Mouse (Mus musculus) bone marrow, adult 2 months (tissue): ENCODE data around the gene Nxf7. TPM values are rescaled to one million over a fixed set of nuclear protein-coding genes. Genes with fewer than 3 reads are reported as not detected.
A peak's percentile ranks its signal among the peaks of the same experiment; 100 is the strongest.
"Not testable (repeated sequence)": the region's sequence is repeated elsewhere in the genome, so short reads cannot be mapped to it uniquely, and the experiment has no call there.

Experiments used
- H3K27ac ChIP-seq: fragments of 200-500 bp; 2 replicates; pipeline ENCODE4 v1.5.1; 2012; ENCODE audit warnings: low read depth, mild to moderate bottlenecking, control low read depth, inconsistent platforms, low read length; ENCODE audit not compliant: control insufficient read depth, poor library complexity, insufficient read depth
- H3K4me1 ChIP-seq: fragments of 200-500 bp; 2 replicates; pipeline ENCODE4 v1.6.1; 2011; ENCODE audit warnings: low read length; ENCODE audit not compliant: control insufficient read depth, insufficient read depth
- H3K4me3 ChIP-seq: fragments of 200-500 bp; replicated peaks from 2 replicates; pipeline ENCODE3; 2011; ENCODE audit warnings: mild to moderate bottlenecking, low read depth, low read length, control low read depth; ENCODE audit not compliant: control insufficient read depth
- CTCF ChIP-seq: fragments of 200-500 bp; IDR thresholded peaks from 2 replicates; pipeline ENCODE4 v1.5.1; 2011; ENCODE audit warnings: low read length, control low read depth; ENCODE audit not compliant: control insufficient read depth, insufficient read depth
- POLR2A ChIP-seq: fragments of 200-500 bp; IDR thresholded peaks from 2 replicates; pipeline ENCODE4 v1.6.1; 2011; ENCODE audit warnings: low read depth, mild to moderate bottlenecking, control low read depth, low read length, borderline replicate concordance; ENCODE audit not compliant: control insufficient read depth
- WGBS: fragments of 180-500 bp; shearing (Covaris S2); methylation state at CpG from one replicate; pipeline ENCODE4 v1.1.7; 2018; 5-methylcytosine and 5-hydroxymethylcytosine counted together
- polyA plus RNA-seq: library from polyadenylated mRNA; stranded (reverse); fragments of >200 nt; gene quantifications from 2 replicates; pipeline ENCODE4 v1.2.4, GENCODE M21; 2011; ENCODE audit warnings: low replicate concordance; ENCODE audit not compliant: missing spikeins, insufficient read depth, insufficient read length

Nxf7 gene
- polyA plus RNA-seq, 1 experiment, result not detected

DNA sequence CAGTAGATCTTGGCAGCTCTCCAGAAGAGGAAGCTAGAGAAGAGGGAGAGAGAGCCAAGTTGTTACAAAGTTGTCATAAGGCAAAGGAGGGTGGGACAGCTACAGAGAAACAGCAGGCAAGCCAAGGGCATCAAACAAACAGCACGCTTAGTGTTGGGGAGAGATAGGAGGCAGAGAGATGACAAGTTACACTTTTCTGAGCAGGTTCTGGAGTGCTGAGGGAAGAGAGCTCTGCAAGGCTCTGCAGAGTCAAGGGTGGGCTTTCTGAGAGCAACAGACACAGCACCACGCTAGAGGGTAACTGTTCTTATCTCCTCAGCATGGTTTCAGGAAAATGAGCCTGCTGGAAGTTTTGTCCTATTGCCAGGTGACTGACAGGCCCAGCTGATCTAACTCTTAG is 35.7 kb downstream of the Nxf7 start:
- TF ChIP-seq POLR2A (no peak), CTCF (no peak)
- Histone ChIP-seq H3K27ac (no peak overlapping the region), H3K4me3 (no peak overlapping the region), H3K4me1 (no peaks in the 10 kb centered on the region)
- 19% methylated on average over 2 of the region's 2 CpGs for WGBS

DNA sequence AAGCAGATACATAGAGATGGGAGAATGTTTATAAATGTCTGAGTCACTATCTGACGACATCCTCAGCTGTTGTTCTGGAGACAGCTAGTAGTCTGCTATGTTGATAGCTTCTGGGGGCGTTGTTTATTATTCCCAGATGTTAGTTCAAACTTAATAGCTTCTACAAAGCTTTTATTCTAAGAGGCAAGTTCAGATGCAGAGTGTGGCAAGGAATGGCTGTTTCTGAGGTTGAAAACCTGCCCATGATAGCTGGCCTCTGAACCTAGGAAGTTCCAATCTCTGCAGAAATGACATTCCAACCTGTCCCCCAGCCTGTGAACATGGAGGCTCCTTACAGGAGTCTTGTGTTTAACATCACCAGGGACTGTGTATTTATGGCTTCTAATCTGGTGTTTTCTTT is 36.9 kb downstream of the Nxf7 start:
- not testable (repeated sequence) for H3K4me1 ChIP-seq, H3K27ac ChIP-seq, H3K4me3 ChIP-seq
- WGBS, result 48% methylated on average over 2 of the region's 2 CpGs

- not testable (repeated sequence) for H3K4me1 ChIP-seq, H3K4me3 ChIP-seq, H3K27ac ChIP-seq
- TF ChIP-seq CTCF, result peak; percentile 31; the same call in 1 of the 2 replicates
- WGBS, result 7% methylated on average over 4 of the region's 4 CpGs
Measured at GRCm38 (mm10) chrX:135560933-135561332, 37.6 kb downstream of the Nxf7 start.

GRCm38 (mm10) chrX:135559665-135560064 is 38.9 kb downstream of the Nxf7 start:
- not testable (repeated sequence) for H3K4me3 ChIP-seq, H3K27ac ChIP-seq, H3K4me1 ChIP-seq
- WGBS, result 21% methylated on average over 8 of the region's 8 CpGs

Other genes with a start within 250 kb of the Nxf7 start
- gene Gm5128, start 225.5 kb downstream of the Nxf7 start, polyA plus RNA-seq, result not detected in 2 replicates
- gene Gm7903, start 164.9 kb downstream of the Nxf7 start, polyA plus RNA-seq, result 0.57 TPM in 1 of 2 replicates, not detected in the other
- gene AV320801, start 104.2 kb downstream of the Nxf7 start, polyA plus RNA-seq, result not detected in 2 replicates
- gene Prame, start 28.9 kb upstream of the Nxf7 start, polyA plus RNA-seq, result not detected in 2 replicates
- gene Tcp11x2, start 95.0 kb upstream of the Nxf7 start, polyA plus RNA-seq, result not detected in 2 replicates
- gene Tmsb15a, start 126.5 kb upstream of the Nxf7 start, polyA plus RNA-seq, result not detected in 2 replicates
- gene Armcx5, start 144.0 kb upstream of the Nxf7 start, polyA plus RNA-seq, result 4.5 and 4.8 TPM in 2 replicates
- gene Gprasp1, start 144.0 kb upstream of the Nxf7 start, polyA plus RNA-seq, result 5.7 and 12.5 TPM in 2 replicates
- 2.1 and 3.2 TPM in 2 replicates for gene Bhlhb9, start 198.8 kb upstream of the Nxf7 start, polyA plus RNA-seq
- 2.6 TPM in 1 of 2 replicates, not detected in the other for gene Gprasp2, start 240.3 kb upstream of the Nxf7 start, polyA plus RNA-seq